Mouse (Mus musculus): Measurements from ENCODE around the gene Pga5.

DNA sequence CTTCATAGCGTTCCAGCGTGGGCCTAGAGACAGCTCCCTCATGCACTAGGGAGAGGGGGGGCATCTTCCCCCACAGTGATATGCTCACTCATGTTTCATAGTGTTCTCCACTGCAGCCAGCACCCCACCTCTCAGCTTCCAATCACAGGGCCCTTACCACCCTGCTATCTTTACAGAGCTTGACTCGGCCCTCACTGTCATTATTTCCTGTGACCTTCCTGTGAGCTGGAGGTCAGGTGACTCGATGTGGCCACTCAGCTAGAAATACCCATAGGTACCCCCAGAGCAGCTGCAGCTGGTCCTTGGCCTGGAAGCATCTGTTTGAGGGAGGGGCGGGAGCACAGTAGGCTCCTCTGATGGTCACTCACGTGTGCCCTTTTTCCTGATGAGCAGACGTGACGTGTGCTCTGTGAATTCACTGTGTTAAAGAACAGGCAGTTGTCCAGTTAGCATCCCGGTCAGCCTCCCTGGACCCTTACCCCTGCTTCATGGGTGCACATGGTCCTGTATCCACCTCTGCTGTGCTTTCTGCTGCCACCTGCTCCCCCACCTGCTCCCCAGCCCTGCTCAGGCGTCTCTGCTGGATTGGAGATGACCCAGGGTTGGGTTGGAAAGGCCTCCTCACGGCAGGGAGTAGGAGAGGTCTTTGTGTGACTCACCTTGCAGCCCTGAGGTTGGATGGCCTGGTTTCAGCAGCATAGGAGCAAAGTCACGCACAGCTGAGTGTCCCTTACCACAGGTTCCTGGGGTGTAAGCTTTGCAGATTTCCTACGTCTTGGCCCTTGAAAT is 29.4 kb upstream of the Pga5 start:
- TF ChIP-seq CTCF (IDR thresholded peaks at IDR 0.05; ENCODE audit: low read depth) (no peak), EP300 (optimal IDR thresholded peaks at IDR 0.05) (no peak)

All from stomach, postnatal 0 days (tissue).